Mouse (Mus musculus): ENCODE data around the gene Naip2. TPM values are rescaled to one million over a fixed set of nuclear protein-coding genes. Genes with fewer than 3 reads are reported as not detected.
"Not testable (repeated sequence)": the region's sequence is repeated elsewhere in the genome, so short reads cannot be mapped to it uniquely, and the experiment has no call there.

The Naip2 gene
- polyA plus RNA-seq, 1 experiment from 2014 or later, result 6.4 TPM

DNA sequence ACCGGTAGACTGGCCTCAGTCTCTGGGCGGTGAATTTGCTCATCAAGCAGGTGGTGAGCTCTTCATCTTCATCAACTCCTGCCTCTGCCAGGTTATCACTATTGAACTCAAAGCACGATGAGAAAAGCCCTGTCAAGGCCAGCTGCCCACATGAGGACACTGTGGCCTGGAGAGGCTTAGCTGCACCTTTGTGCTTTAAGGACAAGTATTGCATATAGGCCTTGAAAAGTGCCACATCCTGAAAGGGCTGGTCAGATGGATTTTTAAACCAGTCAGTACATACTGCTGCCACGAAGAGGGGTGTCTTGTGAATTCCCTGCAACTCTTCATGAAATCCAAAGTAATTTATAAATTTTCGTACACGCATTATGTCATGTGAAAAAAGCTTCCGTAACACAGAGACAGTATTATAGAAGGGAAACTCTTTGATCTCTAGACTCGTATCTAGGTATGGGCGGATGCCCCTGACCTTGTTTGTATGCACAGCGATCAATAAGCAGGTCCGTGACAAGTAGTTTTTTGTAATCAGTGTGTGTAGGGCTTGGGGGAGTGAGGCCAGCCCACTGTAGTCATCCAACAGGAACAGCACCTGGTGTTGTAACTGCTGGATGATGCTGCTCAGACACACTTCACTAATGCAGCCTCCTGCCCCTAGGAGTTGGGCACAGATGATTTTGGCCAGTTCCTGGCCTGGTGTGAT, 40.6 kb downstream of the Naip2 start:
- 79% methylated on average over 11 of the region's 11 CpGs for WGBS
- H3K36me3 ChIP-seq; H3K27ac ChIP-seq; H3K4me2 ChIP-seq (replicated peaks); H3K4me3 ChIP-seq (replicated peaks); H3K9me3 ChIP-seq; H3K27me3 ChIP-seq (replicated peaks); ATAC-seq; H3K9ac ChIP-seq; H3K4me1 ChIP-seq (replicated peaks): not testable (repeated sequence)

DNA sequence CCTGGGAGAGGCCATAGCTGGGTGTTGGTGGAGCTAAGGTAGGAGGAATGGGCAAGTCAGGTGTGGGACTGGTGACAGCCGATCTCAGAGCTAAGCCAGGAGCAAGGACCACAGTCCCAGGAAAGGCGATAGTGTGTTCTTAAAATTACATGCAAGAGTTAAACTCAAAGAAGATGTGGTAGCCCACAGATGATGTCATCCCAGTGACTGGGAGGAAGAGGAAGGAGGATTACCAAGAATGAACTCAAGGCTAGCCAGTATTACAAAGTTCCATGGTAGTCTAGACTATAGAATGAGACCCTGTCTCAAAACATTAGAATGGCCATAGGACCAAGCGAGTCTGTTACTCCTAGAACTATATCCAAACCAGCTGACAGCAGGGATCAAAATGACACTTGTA, 45.3 kb downstream of the Naip2 start:
- Histone ChIP-seq H3K4me2 (replicated peaks) (no peak overlapping the region), H3K4me1 (replicated peaks) (no peaks in the 10 kb centered on the region), H3K36me3 (no peaks in the 10 kb centered on the region), H3K9ac (no peak overlapping the region), H3K9me3 (no peaks in the 10 kb centered on the region), H3K4me3 (replicated peaks) (no peak overlapping the region), H3K27me3 (replicated peaks) (no peaks in the 10 kb centered on the region), H3K27ac (no peak overlapping the region)
- WGBS, result 90% methylated on average over 3 of the region's 3 CpGs
- ATAC-seq, result no peak

DNA sequence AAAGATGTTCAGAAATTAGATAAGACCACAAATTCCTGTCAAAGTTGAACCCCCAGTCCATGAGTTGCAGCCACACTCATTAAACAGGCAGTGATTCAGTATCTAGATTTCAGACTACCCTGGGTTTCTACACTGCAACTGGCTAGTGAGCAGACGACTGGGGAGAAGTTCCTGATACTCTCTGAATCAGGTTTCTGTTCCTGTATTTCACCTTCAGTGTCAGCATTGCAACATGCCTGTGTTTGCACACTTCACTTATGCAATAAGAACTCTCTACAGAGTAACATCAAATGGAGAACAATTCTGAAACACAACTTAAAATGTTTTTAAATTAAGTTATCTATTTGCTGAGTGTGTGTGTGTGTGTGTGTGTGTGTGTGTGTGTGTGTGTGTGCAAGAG, 49.2 kb downstream of the Naip2 start:
- Histone ChIP-seq H3K27me3 (replicated peaks) (no peaks in the 10 kb centered on the region), H3K9ac (no peak overlapping the region), H3K9me3 (no peaks in the 10 kb centered on the region), H3K4me2 (replicated peaks) (no peak overlapping the region), H3K4me1 (replicated peaks) (no peaks in the 10 kb centered on the region), H3K4me3 (replicated peaks) (no peak overlapping the region), H3K27ac (no peak overlapping the region), H3K36me3 (no peaks in the 10 kb centered on the region)
- whole genome bisulfite sequencing, result 48% methylated on average over 1 of the region's 1 CpGs
- ATAC-seq, result no peak

DNA sequence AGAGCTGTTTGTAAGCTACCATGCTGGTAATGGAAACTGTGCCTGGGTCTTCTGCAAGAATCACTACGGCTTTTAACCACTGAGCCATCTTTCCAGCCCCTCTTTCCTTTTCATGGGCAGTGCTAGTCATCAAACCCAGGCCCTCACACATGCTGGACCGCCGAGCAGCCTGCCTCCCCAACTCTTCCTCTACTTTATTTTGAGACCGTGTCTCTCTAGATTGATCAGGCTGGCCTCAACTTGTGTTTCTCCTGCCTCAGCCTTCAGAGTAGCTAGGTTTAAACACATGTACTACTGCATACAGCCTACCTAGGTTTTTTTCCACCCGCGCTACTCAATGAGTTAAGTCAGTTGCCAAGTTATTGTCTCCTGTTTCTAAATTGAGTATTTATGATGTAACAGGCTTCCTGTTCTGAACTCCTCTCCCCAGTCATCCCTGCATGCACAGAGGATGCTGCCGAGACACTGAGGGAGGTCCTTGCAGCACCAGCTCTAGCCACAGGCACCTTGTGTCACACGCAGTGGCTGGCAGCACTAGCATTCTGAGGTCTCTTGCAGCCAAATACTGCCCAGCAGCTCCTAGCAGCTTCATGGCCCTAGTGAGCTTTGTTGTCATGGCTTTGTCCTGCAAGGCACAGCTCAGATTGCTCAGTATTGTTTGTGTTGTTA, 60.1 kb downstream of the Naip2 start:
- H3K36me3 ChIP-seq, result peaks cover 5% of the 10 kb centered on the region; the same call in 1 of the 2 replicates
- H3K9ac ChIP-seq, result no peak overlapping the region
- no peak overlapping the region for H3K4me3 ChIP-seq (replicated peaks)
- H3K27ac ChIP-seq, result no peak overlapping the region
- no peaks in the 10 kb centered on the region for H3K27me3 ChIP-seq (replicated peaks)
- ATAC-seq, result no peak
- 78% methylated on average over 8 of the region's 8 CpGs for WGBS
- no peaks in the 10 kb centered on the region for H3K4me1 ChIP-seq (replicated peaks)
- no peak overlapping the region for H3K4me2 ChIP-seq (replicated peaks)
- H3K9me3 ChIP-seq, result no peaks in the 10 kb centered on the region

DNA sequence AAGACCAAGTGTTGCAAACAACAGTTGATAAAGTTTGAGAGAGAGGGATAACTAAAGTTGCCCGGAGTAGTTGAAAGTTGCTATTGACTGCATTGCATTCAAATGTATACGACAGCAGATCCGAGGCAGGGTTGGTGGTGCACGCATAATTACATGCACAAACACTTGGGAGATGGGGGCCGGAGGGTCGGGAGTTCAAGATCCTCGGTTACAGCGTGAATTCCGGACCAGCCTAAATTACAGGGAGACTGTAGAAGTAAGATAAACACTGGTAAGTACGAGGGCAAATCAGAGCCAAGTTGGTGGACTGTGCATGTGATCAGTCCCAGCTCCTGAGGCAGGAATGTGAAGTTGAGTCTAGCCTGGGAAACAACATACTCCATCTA, 76.6 kb downstream of the Naip2 start:
- peak overlapping the region; percentile 76 for H3K4me2 ChIP-seq (replicated peaks)
- ATAC-seq, result peak; percentile 20; the same call in 1 of the 2 replicates
- peaks cover 9% of the 10 kb centered on the region; the same call in 1 of the 2 replicates for H3K36me3 ChIP-seq
- H3K4me3 ChIP-seq (replicated peaks), result peak overlapping the region; percentile 93
- H3K27ac ChIP-seq, result no peak overlapping the region
- H3K9me3 ChIP-seq, result no peaks in the 10 kb centered on the region
- H3K4me1 ChIP-seq (replicated peaks), result peaks cover 9% of the 10 kb centered on the region
- 2% methylated on average over 10 of the region's 10 CpGs for WGBS
- H3K9ac ChIP-seq, result peak overlapping the region; percentile 87
- H3K27me3 ChIP-seq (replicated peaks), result no peaks in the 10 kb centered on the region

DNA sequence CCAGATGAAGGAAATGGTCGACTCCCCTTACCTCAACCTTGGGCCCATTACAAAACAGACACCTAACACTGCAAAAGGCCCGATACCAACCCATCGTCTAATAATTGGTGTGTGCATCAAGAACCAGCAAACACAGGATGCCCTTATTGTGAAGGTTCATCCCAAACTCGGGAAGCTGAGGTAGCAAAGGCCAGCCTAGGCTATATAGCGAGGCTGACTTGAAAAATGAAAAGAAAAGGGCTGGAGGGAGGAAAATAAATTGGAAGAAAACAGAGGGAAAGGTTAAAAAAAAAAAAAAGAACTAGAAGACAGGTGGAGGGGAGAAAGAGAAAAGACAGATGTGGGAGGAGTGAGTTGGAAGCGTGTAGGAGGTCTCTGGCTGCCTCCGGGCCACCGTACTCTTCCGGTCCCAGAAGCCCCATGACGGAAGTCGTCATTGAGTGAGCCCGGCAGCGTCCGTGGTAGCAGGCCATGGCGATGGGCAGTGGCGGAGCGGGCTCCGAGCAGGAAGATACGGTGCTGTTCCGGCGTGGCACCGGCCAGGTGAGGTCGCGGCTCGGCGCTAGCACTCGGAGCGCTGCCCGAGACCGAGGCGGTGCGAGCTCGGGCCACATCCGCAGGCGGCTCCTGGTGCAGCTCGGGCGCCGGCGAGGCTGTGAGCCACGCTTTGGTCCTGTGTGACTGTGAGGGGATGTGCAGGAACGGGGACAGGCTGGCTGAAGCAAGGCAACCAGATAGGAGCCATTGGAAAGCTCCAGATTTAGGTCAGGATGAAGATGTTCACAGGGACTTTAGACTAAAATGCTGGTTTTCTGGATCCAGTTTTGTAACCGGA, 77.3 kb downstream of the Naip2 start, which contains the start of gene Smn1:
Gene Smn1, plus strand, starts transcription at position 430 of the 835 bp plus-strand sequence.
- peak within 1 kb of the TSS; percentile 93 for H3K4me3 ChIP-seq (replicated peaks)
- peaks cover 9% of the 10 kb centered on the region; the same call in 1 of the 2 replicates for H3K36me3 ChIP-seq
- no peak within 1 kb of the TSS for H3K27ac ChIP-seq
- ATAC-seq, result peak; percentile 99
- peak within 1 kb of the TSS; percentile 76 for H3K4me2 ChIP-seq (replicated peaks)
- peaks cover 9% of the 10 kb centered on the region for H3K4me1 ChIP-seq (replicated peaks)
- no peaks in the 10 kb centered on the region for H3K27me3 ChIP-seq (replicated peaks)
- peak within 1 kb of the TSS; percentile 87 for H3K9ac ChIP-seq
- 4% methylated on average over 42 of the region's 42 CpGs for WGBS
- no peaks in the 10 kb centered on the region for H3K9me3 ChIP-seq

DNA sequence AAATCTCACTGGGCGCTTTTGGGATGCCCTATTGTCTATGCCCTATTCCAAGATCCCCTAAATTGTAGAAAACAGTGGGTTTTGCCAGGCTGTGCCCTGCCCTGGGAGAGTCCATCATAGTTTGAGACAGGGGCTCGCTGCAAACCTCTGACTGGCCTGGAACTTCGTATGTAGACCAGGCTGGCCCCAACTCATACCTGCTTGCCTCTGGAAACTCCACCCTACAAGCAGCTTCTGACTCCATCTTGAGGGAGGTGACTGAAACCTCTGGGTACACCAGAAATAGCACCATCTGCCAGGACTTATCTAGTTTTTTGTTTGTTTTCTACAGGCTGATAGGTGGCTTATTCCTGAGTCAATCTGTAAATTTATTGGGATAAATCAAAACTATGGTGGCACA, 77.9 kb downstream of the Naip2 start:
- no peaks in the 10 kb centered on the region for H3K9me3 ChIP-seq
- H3K36me3 ChIP-seq, result peaks cover 9% of the 10 kb centered on the region; the same call in 1 of the 2 replicates
- no peak overlapping the region for H3K9ac ChIP-seq
- H3K27me3 ChIP-seq (replicated peaks), result no peaks in the 10 kb centered on the region
- 83% methylated on average over 3 of the region's 3 CpGs for WGBS
- ATAC-seq, result peak; percentile 34; the same call in 1 of the 2 replicates
- H3K27ac ChIP-seq, result no peak overlapping the region
- peaks cover 9% of the 10 kb centered on the region for H3K4me1 ChIP-seq (replicated peaks)
- H3K4me3 ChIP-seq (replicated peaks), result peak overlapping the region; percentile 93; the same call in 1 of the 2 replicates
- H3K4me2 ChIP-seq (replicated peaks), result peak overlapping the region; percentile 76

DNA sequence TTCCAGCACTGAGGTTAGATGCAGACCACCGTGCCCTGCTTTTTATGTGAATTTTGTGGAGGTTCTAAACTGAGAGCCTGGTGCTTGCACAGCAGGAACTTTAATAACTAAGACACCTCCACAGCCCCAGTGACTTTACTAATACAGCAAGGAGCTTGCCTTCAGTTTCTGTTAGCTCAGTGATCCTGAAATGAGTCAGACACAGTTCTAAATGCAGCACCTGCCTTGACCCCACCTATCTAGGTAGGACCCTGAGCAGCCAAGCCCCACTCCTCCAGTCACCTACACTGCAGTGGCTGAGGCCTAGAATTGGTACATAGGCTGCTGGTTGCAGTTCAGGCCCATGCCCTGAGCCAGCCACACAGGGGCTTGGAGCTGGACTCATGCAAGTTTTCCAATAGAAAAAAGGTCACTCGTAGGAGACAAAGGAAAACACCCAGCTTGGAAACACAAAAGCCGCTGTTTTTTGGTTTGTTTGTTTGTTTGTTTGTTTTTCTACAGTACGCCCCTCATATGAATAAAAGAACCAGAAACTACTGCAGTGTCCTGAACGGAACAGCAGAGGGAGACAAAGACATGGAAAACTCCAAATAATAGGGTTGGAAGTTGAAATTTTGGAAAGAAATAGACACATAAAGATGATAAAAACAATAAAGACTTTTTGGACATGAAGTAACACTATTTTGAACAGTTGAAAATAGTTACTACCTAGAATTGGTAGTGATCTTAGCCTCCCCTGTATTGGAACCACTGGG, 89.5 kb downstream of the Naip2 start:
- H3K27ac ChIP-seq, result no peak overlapping the region
- no peak for ATAC-seq
- WGBS, result 43% methylated on average over 5 of the region's 5 CpGs
- H3K9ac ChIP-seq, result no peak overlapping the region
- H3K27me3 ChIP-seq (replicated peaks), result no peaks in the 10 kb centered on the region
- H3K4me3 ChIP-seq (replicated peaks), result no peak overlapping the region
- 0 out of 2 replicates have a peak, but pooled peaks cover 7% of the 10 kb centered on the region for H3K4me1 ChIP-seq (replicated peaks)
- H3K9me3 ChIP-seq, result no peaks in the 10 kb centered on the region
- H3K4me2 ChIP-seq (replicated peaks), result no peak overlapping the region
- no peaks in the 10 kb centered on the region for H3K36me3 ChIP-seq

DNA sequence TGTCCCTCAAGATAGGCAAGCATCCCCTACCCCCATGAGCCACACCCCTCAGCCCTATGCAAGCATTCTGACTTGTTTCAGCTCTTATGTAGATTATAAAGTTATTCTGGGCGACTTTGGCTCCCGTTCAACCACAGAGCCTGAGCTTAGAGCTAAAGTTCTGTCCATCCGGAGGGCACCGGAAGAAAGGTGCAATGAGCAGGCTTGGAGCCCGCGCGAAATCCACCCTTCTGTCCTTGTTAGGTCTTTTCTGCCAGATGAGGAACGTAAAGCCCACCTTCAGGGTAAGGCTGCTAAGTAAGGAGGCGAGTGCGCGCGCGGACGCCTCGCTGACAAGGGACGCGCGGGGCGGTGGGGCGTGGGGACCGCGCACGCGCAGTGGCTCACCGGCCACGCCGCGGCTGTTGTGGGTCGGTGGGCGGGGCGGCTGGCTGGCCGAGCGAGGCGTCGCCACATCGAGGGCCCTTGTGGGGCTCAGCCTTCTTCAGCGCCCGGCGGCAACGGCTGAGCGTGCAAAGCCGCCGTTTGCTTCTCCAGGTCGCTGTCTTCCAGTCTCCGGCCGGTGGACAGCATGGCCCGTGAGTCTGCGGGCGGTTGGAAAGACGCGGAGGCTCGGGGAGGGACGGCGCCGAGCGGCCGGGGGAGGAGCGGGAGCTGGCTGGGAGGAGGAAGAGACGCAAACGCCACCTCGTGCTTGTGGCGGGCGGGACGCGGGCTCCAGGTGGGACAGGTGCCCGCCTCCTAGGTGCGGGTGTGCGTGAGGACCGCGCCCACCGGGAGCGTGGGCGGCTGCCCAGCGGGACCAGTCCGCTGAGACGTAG, 94.0 kb downstream of the Naip2 start, which contains the start of gene Serf1:
Gene Serf1, plus strand, starts transcription at position 361 of the 821 bp plus-strand sequence.
- H3K4me2 ChIP-seq (replicated peaks), result peak within 1 kb of the TSS; percentile 92
- no peaks in the 10 kb centered on the region for H3K9me3 ChIP-seq
- H3K36me3 ChIP-seq, result no peaks in the 10 kb centered on the region
- peak within 1 kb of the TSS; percentile 73 for H3K27ac ChIP-seq
- WGBS, result under 1% methylated on average over 70 of the region's 76 CpGs
- peak within 1 kb of the TSS; percentile 73 for H3K9ac ChIP-seq
- ATAC-seq, result peak; percentile 87
- no peaks in the 10 kb centered on the region for H3K27me3 ChIP-seq (replicated peaks)
- H3K4me1 ChIP-seq (replicated peaks), result 0 out of 2 replicates have a peak, but pooled peaks cover 9% of the 10 kb centered on the region
- H3K4me3 ChIP-seq (replicated peaks), result peak within 1 kb of the TSS; percentile 79

DNA sequence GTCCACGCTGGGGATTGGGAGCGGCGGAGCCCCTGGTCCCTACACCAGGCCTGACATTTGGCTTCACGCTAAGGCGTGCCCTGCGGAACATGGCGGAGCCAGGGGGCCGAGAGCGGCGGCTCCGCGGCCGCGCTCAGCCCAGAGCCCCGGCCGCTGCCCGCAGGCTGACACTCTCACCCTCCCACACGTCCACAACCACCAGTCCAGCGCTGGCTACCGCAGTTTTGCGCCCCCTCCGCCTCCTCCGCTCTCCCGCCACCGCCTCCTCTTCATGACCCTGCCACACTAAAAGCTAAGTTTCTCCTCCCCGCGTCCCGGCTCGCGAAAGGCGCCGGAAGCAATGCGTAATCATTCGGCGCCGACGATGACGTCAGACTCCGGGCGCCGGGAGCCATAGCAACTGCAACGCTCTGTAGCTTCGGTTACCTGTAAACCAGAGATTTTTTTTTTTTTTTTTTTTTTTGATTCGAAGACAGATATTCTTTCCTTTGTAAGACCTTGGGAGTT, 98.1 kb downstream of the Naip2 start, which contains the start of gene Bdp1:
Gene Bdp1, minus strand, starts transcription at position 323 of the 507 bp plus-strand sequence.
- Histone ChIP-seq H3K27ac (peak within 1 kb of the TSS; percentile 82), H3K27me3 (replicated peaks) (no peaks in the 10 kb centered on the region), H3K9ac (peak within 1 kb of the TSS; percentile 95), H3K9me3 (no peaks in the 10 kb centered on the region), H3K4me2 (replicated peaks) (peak within 1 kb of the TSS; percentile 73), H3K4me3 (replicated peaks) (peak within 1 kb of the TSS; percentile 94), H3K4me1 (replicated peaks) (peaks cover 12% of the 10 kb centered on the region), H3K36me3 (no peaks in the 10 kb centered on the region)
- ATAC-seq, result peak; percentile 78
- WGBS, result under 1% methylated on average over 44 of the region's 44 CpGs

Measured in intestine, embryonic 15.5 days (tissue).